Mouse (Mus musculus): ENCODE results near the gene Dnmt3c. TPM values are rescaled to one million over a fixed set of nuclear protein-coding genes. Genes with fewer than 3 reads are reported as not detected.
"Not testable (repeated sequence)": the region's sequence is repeated elsewhere in the genome, so short reads cannot be mapped to it uniquely, and the experiment has no call there.

The Dnmt3c gene
- polyA plus RNA-seq, 1 experiment from 2014 or later = not detected

- no peaks in the 10 kb centered on the region for H3K4me1 ChIP-seq (ENCODE audit: control insufficient read depth, insufficient read depth, low read length)
- H3K36me3 ChIP-seq (ENCODE audit: control insufficient read depth, insufficient read depth, low read length) = no peaks in the 10 kb centered on the region
- no peak overlapping the region for H3K4me2 ChIP-seq (ENCODE audit: low read length)
- no peaks in the 10 kb centered on the region for H3K27me3 ChIP-seq (ENCODE audit: control insufficient read depth, insufficient read depth, low read depth, low read length)
- no peaks in the 10 kb centered on the region for H3K9me3 ChIP-seq (replicated peaks; ENCODE audit: control insufficient read depth, low read length, poor library complexity, severe bottlenecking)
- 59% methylated on average over 7 of the region's 7 CpGs for WGBS
- no peak overlapping the region for H3K9ac ChIP-seq (ENCODE audit: low read depth, low read length)
- peak; percentile 45; the same call in 1 of the 2 replicates for ATAC-seq
- H3K27ac ChIP-seq (ENCODE audit: low read length) = no peak overlapping the region
- no peak overlapping the region for H3K4me3 ChIP-seq (ENCODE audit: low read depth, low read length)
Measured at GRCm38 (mm10) chr2:153668754-153669376, 27.6 kb upstream of the Dnmt3c start.

DNA sequence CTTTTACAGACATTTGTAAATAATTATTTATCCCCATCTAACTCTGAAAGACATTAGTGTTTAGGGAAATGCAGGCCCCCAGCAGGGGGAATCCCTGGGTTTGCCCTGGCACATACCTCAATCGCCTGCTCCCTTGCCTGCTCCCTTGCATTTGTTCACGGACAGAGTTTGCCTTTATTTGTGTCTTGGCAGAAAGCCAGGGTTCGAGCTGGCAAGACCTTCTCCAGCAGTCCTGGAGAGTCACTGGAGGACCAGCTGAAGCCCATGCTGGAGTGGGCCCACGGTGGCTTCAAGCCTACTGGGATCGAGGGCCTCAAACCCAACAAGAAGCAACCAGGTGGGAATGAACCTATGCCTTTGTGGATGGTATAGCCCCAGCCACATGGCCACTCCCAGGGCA, 26.3 kb upstream of the Dnmt3c start:
- no peaks in the 10 kb centered on the region for H3K36me3 ChIP-seq (ENCODE audit: control insufficient read depth, insufficient read depth, low read length)
- H3K9me3 ChIP-seq (replicated peaks; ENCODE audit: control insufficient read depth, low read length, poor library complexity, severe bottlenecking) = no peaks in the 10 kb centered on the region
- no peak overlapping the region for H3K4me2 ChIP-seq (ENCODE audit: low read length)
- H3K27ac ChIP-seq (ENCODE audit: low read length) = no peak overlapping the region
- 70% methylated on average over 5 of the region's 5 CpGs for WGBS
- no peak overlapping the region for H3K4me3 ChIP-seq (ENCODE audit: low read depth, low read length)
- no peaks in the 10 kb centered on the region for H3K4me1 ChIP-seq (ENCODE audit: control insufficient read depth, insufficient read depth, low read length)
- no peak for ATAC-seq
- H3K27me3 ChIP-seq (ENCODE audit: control insufficient read depth, insufficient read depth, low read depth, low read length) = no peaks in the 10 kb centered on the region
- no peak overlapping the region for H3K9ac ChIP-seq (ENCODE audit: low read depth, low read length)

- Histone ChIP-seq H3K4me2 (ENCODE audit: low read length) (no peak overlapping the region), H3K4me3 (ENCODE audit: low read depth, low read length) (no peak overlapping the region), H3K4me1 (ENCODE audit: control insufficient read depth, insufficient read depth, low read length) (no peaks in the 10 kb centered on the region), H3K9ac (ENCODE audit: low read depth, low read length) (no peak overlapping the region), H3K27ac (ENCODE audit: low read length) (no peak overlapping the region), H3K9me3 (replicated peaks; ENCODE audit: control insufficient read depth, low read length, poor library complexity, severe bottlenecking) (no peaks in the 10 kb centered on the region), H3K27me3 (ENCODE audit: control insufficient read depth, insufficient read depth, low read depth, low read length) (no peaks in the 10 kb centered on the region), H3K36me3 (ENCODE audit: control insufficient read depth, insufficient read depth, low read length) (0 out of 2 replicates have a peak, but pooled peaks cover 4% of the 10 kb centered on the region)
- no peak for ATAC-seq
- 90% methylated on average over 2 of the region's 2 CpGs for WGBS
Measured at GRCm38 (mm10) chr2:153672619-153673018, 23.8 kb upstream of the Dnmt3c start.

- WGBS = 83% methylated on average over 1 of the region's 1 CpGs
- not testable (repeated sequence) for H3K4me3 ChIP-seq (ENCODE audit: low read depth, low read length); H3K36me3 ChIP-seq (ENCODE audit: control insufficient read depth, insufficient read depth, low read length); H3K4me2 ChIP-seq (ENCODE audit: low read length); H3K4me1 ChIP-seq (ENCODE audit: control insufficient read depth, insufficient read depth, low read length); H3K27me3 ChIP-seq (ENCODE audit: control insufficient read depth, insufficient read depth, low read depth, low read length); ATAC-seq; H3K27ac ChIP-seq (ENCODE audit: low read length); H3K9me3 ChIP-seq (replicated peaks; ENCODE audit: control insufficient read depth, low read length, poor library complexity, severe bottlenecking); H3K9ac ChIP-seq (ENCODE audit: low read depth, low read length)
Measured at GRCm38 (mm10) chr2:153675364-153675763, 21.1 kb upstream of the Dnmt3c start.

DNA sequence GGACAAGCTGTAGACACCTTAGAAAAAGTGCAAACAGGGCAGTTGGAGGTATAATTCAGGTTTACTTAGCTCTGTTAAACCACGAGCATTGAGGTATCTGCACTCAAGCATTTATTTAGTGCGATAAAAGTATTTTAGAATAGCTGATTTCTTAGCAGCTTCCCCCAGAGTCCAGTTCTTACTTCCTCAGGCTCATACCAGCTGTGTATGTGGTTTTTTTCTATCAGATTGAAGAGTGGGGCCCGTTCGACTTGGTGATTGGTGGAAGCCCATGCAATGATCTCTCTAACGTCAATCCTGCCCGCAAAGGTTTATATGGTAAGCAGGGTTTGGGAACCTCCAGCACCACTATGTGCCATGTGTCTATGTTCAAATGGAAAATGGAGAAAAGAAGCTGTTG, 19.5 kb upstream of the Dnmt3c start:
- no peak overlapping the region for H3K27ac ChIP-seq (ENCODE audit: low read length)
- H3K36me3 ChIP-seq (ENCODE audit: control insufficient read depth, insufficient read depth, low read length) = 0 out of 2 replicates have a peak, but pooled peaks cover 4% of the 10 kb centered on the region
- 94% methylated on average over 6 of the region's 6 CpGs for WGBS
- H3K4me3 ChIP-seq (ENCODE audit: low read depth, low read length) = no peak overlapping the region
- no peaks in the 10 kb centered on the region for H3K4me1 ChIP-seq (ENCODE audit: control insufficient read depth, insufficient read depth, low read length)
- H3K27me3 ChIP-seq (ENCODE audit: control insufficient read depth, insufficient read depth, low read depth, low read length) = no peaks in the 10 kb centered on the region
- H3K9ac ChIP-seq (ENCODE audit: low read depth, low read length) = no peak overlapping the region
- H3K9me3 ChIP-seq (replicated peaks; ENCODE audit: control insufficient read depth, low read length, poor library complexity, severe bottlenecking) = no peaks in the 10 kb centered on the region
- ATAC-seq = no peak
- no peak overlapping the region for H3K4me2 ChIP-seq (ENCODE audit: low read length)

DNA sequence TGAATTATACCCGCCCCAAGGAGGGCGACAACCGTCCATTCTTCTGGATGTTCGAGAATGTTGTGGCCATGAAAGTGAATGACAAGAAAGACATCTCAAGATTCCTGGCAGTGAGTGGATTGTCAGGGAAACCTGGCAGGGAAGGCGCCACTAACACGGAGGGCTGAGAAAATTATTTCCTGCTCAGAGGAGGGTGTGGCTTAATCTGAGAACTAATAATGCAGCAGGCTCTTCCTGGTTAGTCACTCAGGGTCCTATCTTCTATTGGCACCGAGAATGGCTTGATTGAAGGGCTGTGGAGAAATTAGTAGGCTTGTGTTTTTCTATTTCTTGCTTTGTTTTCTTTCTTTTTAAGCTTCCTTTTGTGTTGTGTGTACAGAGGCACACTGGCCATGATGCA, 18.9 kb upstream of the Dnmt3c start:
- Histone ChIP-seq H3K27me3 (ENCODE audit: control insufficient read depth, insufficient read depth, low read depth, low read length) (no peaks in the 10 kb centered on the region), H3K9me3 (replicated peaks; ENCODE audit: control insufficient read depth, low read length, poor library complexity, severe bottlenecking) (no peaks in the 10 kb centered on the region), H3K27ac (ENCODE audit: low read length) (no peak overlapping the region), H3K4me1 (ENCODE audit: control insufficient read depth, insufficient read depth, low read length) (no peaks in the 10 kb centered on the region), H3K4me3 (ENCODE audit: low read depth, low read length) (no peak overlapping the region), H3K4me2 (ENCODE audit: low read length) (no peak overlapping the region), H3K9ac (ENCODE audit: low read depth, low read length) (no peak overlapping the region), H3K36me3 (ENCODE audit: control insufficient read depth, insufficient read depth, low read length) (0 out of 2 replicates have a peak, but pooled peaks cover 4% of the 10 kb centered on the region)
- WGBS = 92% methylated on average over 7 of the region's 7 CpGs
- no peak for ATAC-seq

DNA sequence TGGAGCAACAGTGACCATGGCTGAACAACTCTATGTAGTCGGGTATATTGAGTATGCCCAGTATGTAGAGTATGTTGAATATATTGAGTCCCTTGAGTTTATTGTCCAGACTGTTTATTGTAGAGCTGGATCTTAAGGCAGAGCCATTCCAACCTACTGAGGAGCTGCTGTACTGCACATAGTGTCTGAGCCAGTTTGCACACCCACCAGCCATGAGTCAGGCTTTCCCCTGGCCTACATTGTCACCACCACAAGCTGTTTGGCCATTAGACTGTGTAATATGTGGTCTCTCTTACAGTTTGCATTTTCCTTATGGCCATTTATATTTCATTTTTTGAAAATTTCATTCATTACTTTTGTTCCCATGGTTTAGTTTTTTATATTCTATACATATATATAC, 16.5 kb upstream of the Dnmt3c start:
- peaks cover 4% of the 10 kb centered on the region; the same call in 1 of the 2 replicates for H3K36me3 ChIP-seq (ENCODE audit: control insufficient read depth, insufficient read depth, low read length)
- H3K27ac ChIP-seq (ENCODE audit: low read length) = no peak overlapping the region
- no peak for ATAC-seq
- no peak overlapping the region for H3K4me3 ChIP-seq (ENCODE audit: low read depth, low read length)
- H3K4me1 ChIP-seq (ENCODE audit: control insufficient read depth, insufficient read depth, low read length) = no peaks in the 10 kb centered on the region
- WGBS = 83% methylated on average over 1 of the region's 1 CpGs
- no peaks in the 10 kb centered on the region for H3K9me3 ChIP-seq (replicated peaks; ENCODE audit: control insufficient read depth, low read length, poor library complexity, severe bottlenecking)
- no peak overlapping the region for H3K4me2 ChIP-seq (ENCODE audit: low read length)
- no peaks in the 10 kb centered on the region for H3K27me3 ChIP-seq (ENCODE audit: control insufficient read depth, insufficient read depth, low read depth, low read length)
- H3K9ac ChIP-seq (ENCODE audit: low read depth, low read length) = no peak overlapping the region

- not testable (repeated sequence) for H3K4me3 ChIP-seq (ENCODE audit: low read depth, low read length); H3K4me1 ChIP-seq (ENCODE audit: control insufficient read depth, insufficient read depth, low read length); H3K27me3 ChIP-seq (ENCODE audit: control insufficient read depth, insufficient read depth, low read depth, low read length); H3K27ac ChIP-seq (ENCODE audit: low read length); H3K4me2 ChIP-seq (ENCODE audit: low read length); ATAC-seq; H3K36me3 ChIP-seq (ENCODE audit: control insufficient read depth, insufficient read depth, low read length); H3K9ac ChIP-seq (ENCODE audit: low read depth, low read length); H3K9me3 ChIP-seq (replicated peaks; ENCODE audit: control insufficient read depth, low read length, poor library complexity, severe bottlenecking)
- WGBS = 88% methylated on average over 5 of the region's 7 CpGs
Measured at GRCm38 (mm10) chr2:153693413-153693812, 3.0 kb upstream of the Dnmt3c start.

GRCm38 (mm10) chr2:153694462-153695085, 1.9 kb upstream of the Dnmt3c start:
- H3K9me3 ChIP-seq (replicated peaks; ENCODE audit: control insufficient read depth, low read length, poor library complexity, severe bottlenecking) = no peaks in the 10 kb centered on the region
- no peak for ATAC-seq
- H3K27me3 ChIP-seq (ENCODE audit: control insufficient read depth, insufficient read depth, low read depth, low read length) = no peaks in the 10 kb centered on the region
- no peak overlapping the region for H3K4me3 ChIP-seq (ENCODE audit: low read depth, low read length)
- no peak overlapping the region for H3K9ac ChIP-seq (ENCODE audit: low read depth, low read length)
- no peak overlapping the region for H3K27ac ChIP-seq (ENCODE audit: low read length)
- no peaks in the 10 kb centered on the region for H3K4me1 ChIP-seq (ENCODE audit: control insufficient read depth, insufficient read depth, low read length)
- no peaks in the 10 kb centered on the region for H3K36me3 ChIP-seq (ENCODE audit: control insufficient read depth, insufficient read depth, low read length)
- H3K4me2 ChIP-seq (ENCODE audit: low read length) = no peak overlapping the region
- 66% methylated on average over 19 of the region's 19 CpGs for WGBS
